9 mouse cellular contexts compared by ENCODE assay signal in genomic region chr7:37769526-37770399, GRCm38 (mm10). TPM values are rescaled to one million over a fixed set of nuclear protein-coding genes. Genes with fewer than 3 reads are reported as not detected.
DNase-seq lines count a peak whose midpoint lies in the region; ATAC-seq and TF ChIP-seq lines count a peak whose summit lies in the region.
"Had no signal": no experiment of that assay in that cellular context is flagged by ENCODE, and none has a peak within 500 bp of the region (broad histone marks: within the 10 kb centered on the region; RNA-seq: fewer than 3 reads in every experiment).

No protein-coding gene starts in this region.

- H3K4me1 ChIP-seq in heart, embryonic 11.5 days (ENCODE audit: control insufficient read depth, insufficient read depth, low read length) = no peaks in the 10 kb centered on the region
- H3K4me1 ChIP-seq in limb, embryonic 15.5 days = peaks cover 42% of the 10 kb centered on the region

- peaks cover 68% of the 10 kb centered on the region for H3K27me3 ChIP-seq in heart, embryonic 11.5 days (ENCODE audit: control insufficient read depth, insufficient read depth, low read length)
- peaks cover 81% of the 10 kb centered on the region for H3K27me3 ChIP-seq in limb, embryonic 15.5 days

- ATAC-seq in heart, embryonic 11.5 days (replicated peaks; ENCODE audit: insufficient number of reproducible peaks, low FRiP score, low TSS enrichment) = peak; percentile 21; the same call in 1 of the 2 replicates
- ATAC-seq in limb, embryonic 15.5 days (ENCODE audit: insufficient number of reproducible peaks, low FRiP score, low TSS enrichment, low read depth) = peak; percentile 49; the same call in 1 of the 2 replicates

- WGBS in heart, embryonic 11.5 days (ENCODE audit: insufficient replicate concordance) = 1% methylated on average over 51 of the region's 53 CpGs
- WGBS in limb, embryonic 15.5 days = under 1% methylated on average over 53 of the region's 53 CpGs

- DNase-seq in gastrocnemius, adult 2 months = peak; percentile 31
- DNase-seq in gastrocnemius, adult 18-20 months (ENCODE audit: low spot score) = no peak
- DNase-seq in urinary bladder, postnatal 14 days (ENCODE audit: low spot score) = peak; percentile 47
- no peak for DNase-seq in urinary bladder, adult 2 months (ENCODE audit: low spot score)
- peak; percentile 73 for DNase-seq in retina, postnatal 1 day
- DNase-seq in adipocyte (ENCODE audit: low spot score) = no peak

- H3K36me3 ChIP-seq in heart, embryonic 11.5 days (ENCODE audit: control insufficient read depth, insufficient read depth, low read length) = no peaks in the 10 kb centered on the region
- no peaks in the 10 kb centered on the region for H3K36me3 ChIP-seq in limb, embryonic 15.5 days

- peak overlapping the region; percentile 96 for H3K4me2 ChIP-seq in heart, embryonic 11.5 days
- H3K4me2 ChIP-seq in limb, embryonic 15.5 days = peak overlapping the region; percentile 96

- H3K9ac ChIP-seq in heart, embryonic 11.5 days (ENCODE audit: low read depth, low read length) = peak overlapping the region; percentile 61; the same call in 1 of the 2 replicates
- H3K9ac ChIP-seq in limb, embryonic 15.5 days = peak overlapping the region; percentile 40; the same call in 1 of the 2 replicates

- H3K9me3 ChIP-seq in heart, embryonic 11.5 days (replicated peaks; ENCODE audit: control insufficient read depth, low read length) = no peaks in the 10 kb centered on the region
- no peaks in the 10 kb centered on the region for H3K9me3 ChIP-seq in limb, embryonic 15.5 days

- intact Hi-C loops in gastrocnemius, adult 2 months (cut with DNase I) = no loop called here

- peak overlapping the region; percentile 74 for H3K4me3 ChIP-seq in gastrocnemius, adult 2 months
- peak overlapping the region; percentile 56 for H3K4me3 ChIP-seq in heart, embryonic 11.5 days (ENCODE audit: low read depth, low read length)
- peak overlapping the region; percentile 54 for H3K4me3 ChIP-seq in limb, embryonic 15.5 days

- TF ChIP-seq CTCF in gastrocnemius, adult 2 months (IDR thresholded peaks at IDR 0.05) = no peak

- peak overlapping the region; percentile 46; the same call in 1 of the 2 replicates for H3K27ac ChIP-seq in gastrocnemius, adult 2 months
- H3K27ac ChIP-seq in heart, embryonic 11.5 days (ENCODE audit: low read depth, low read length) = no peak overlapping the region
- peak overlapping the region; percentile 65 for H3K27ac ChIP-seq in limb, embryonic 15.5 days

RNA-seq across cellular contexts. Expression of gene Zfp536, which starts 3.7 kb away (rescaled TPM):
- total RNA-seq in gastrocnemius, adult 2 months (2021) = 1 to 10 TPM in 1 of 2 experiments, under 1 TPM in 1; 0.61 to 1.2 TPM
- total RNA-seq in gastrocnemius, adult 18-20 months (2021) = 1 to 10 TPM in 1 of 2 experiments, under 1 TPM in 1; 0.98 to 1.2 TPM
- 8.7 and 14.2 TPM in 2 replicates for polyA plus RNA-seq in urinary bladder, adult 2 months (2012; rRNA removed)
- polyA plus RNA-seq in heart, embryonic 11.5 days (2014; fragmentation: Nextera tagmentation; extraction: Ambion mirVana) = 2.4 and 2.8 TPM in 2 replicates
- 8.1 and 8.2 TPM in 2 replicates for polyA plus RNA-seq in limb, embryonic 15.5 days (2015; fragmentation: Nextera tagmentation; extraction: Ambion mirVana)
- total RNA-seq: common myeloid progenitor, adult 5-6 weeks had no signal

Comparison
In these comparisons a context has a peak if more than half of its experiments do, and no peak if none do; other contexts are left out.
1. DNase-seq: peak in gastrocnemius, adult 2 months (single experiment), urinary bladder, postnatal 14 days (single experiment) and retina, postnatal 1 day (single experiment); none in gastrocnemius, adult 18-20 months (single experiment), urinary bladder, adult 2 months (single experiment) and adipocyte (single experiment).
2. Peak in every context shown above with its lines, with median percentiles within 50 percentile points of each other: H3K4me3 ChIP-seq.